Mouse (Mus musculus) forebrain, postnatal 0 days (tissue): ENCODE results near the gene St3gal3. TPM values are rescaled to one million over a fixed set of nuclear protein-coding genes. Genes with fewer than 3 reads are reported as not detected.

Experiments used
- ATAC-seq: fragments of 200-750 bp; cut with Nextera tagmentation; 2 replicates; pipeline ENCODE4 v1.8.0; 2017; ENCODE audit warnings: mild to moderate bottlenecking, moderate library complexity
- DNase-seq: peaks from one replicate; pipeline ENCODE4 v3.0.0-alpha.2; 2015
- H3K27ac ChIP-seq: fragments of 300-500 bp; sonication (generic); 2 replicates; pipeline ENCODE4 v1.5.1; 2014; ENCODE audit warnings: low read depth, mild to moderate bottlenecking, antibody characterized with exemption, low read length, moderate library complexity, mixed read lengths
- H3K27me3 ChIP-seq: fragments of 300-500 bp; sonication (generic); 2 replicates; pipeline ENCODE4 v1.6.1; 2014; ENCODE audit warnings: mild to moderate bottlenecking, low read length, mixed read lengths; ENCODE audit not compliant: insufficient read depth
- H3K36me3 ChIP-seq: fragments of 300-500 bp; sonication (generic); 2 replicates; pipeline ENCODE4 v1.6.1; 2014; ENCODE audit warnings: mild to moderate bottlenecking, moderate library complexity; ENCODE audit not compliant: insufficient read depth
- H3K4me1 ChIP-seq: fragments of 300-500 bp; sonication (generic); 2 replicates; pipeline ENCODE4 v1.6.1; 2014; ENCODE audit warnings: antibody characterized with exemption; ENCODE audit not compliant: insufficient read depth
- H3K4me2 ChIP-seq: fragments of 300-500 bp; sonication (generic); 2 replicates; pipeline ENCODE4 v1.6.1; 2014; ENCODE audit warnings: low read depth, mild to moderate bottlenecking, moderate library complexity
- H3K4me3 ChIP-seq: fragments of 300-500 bp; sonication (generic); 2 replicates; pipeline ENCODE4 v1.5.1; 2014; ENCODE audit warnings: low read depth, low read length, mixed read lengths
- H3K9ac ChIP-seq: fragments of 300-500 bp; sonication (generic); 2 replicates; pipeline ENCODE4 v1.6.1; 2014; ENCODE audit warnings: mild to moderate bottlenecking
- H3K9me3 ChIP-seq: fragments of 300-500 bp; sonication (generic); 2 replicates; pipeline ENCODE4 v1.6.1; 2016; ENCODE audit warnings: low read length
- CTCF ChIP-seq: sonication (generic); IDR thresholded peaks from 2 replicates; pipeline ENCODE4 v1.5.1; 2016; ENCODE audit warnings: antibody characterized with exemption, control low read depth, low read depth
- WGBS: fragments of 180-500 bp; shearing (Covaris S2); extraction: QIAGEN DNeasy Blood & Tissue Kit; methylation state at CpG from one replicate; pipeline ENCODE4 v1.1.7; 2014; 5-methylcytosine and 5-hydroxymethylcytosine counted together
- polyA plus RNA-seq: library from polyadenylated mRNA; unstranded; fragments of >200 nt; fragmentation: Nextera tagmentation; extraction: Ambion mirVana; gene quantifications from 2 replicates; pipeline ENCODE4 v1.2.1, GENCODE M21; 2015
- total RNA-seq: library from RNA; depleted of rRNA; stranded (reverse); fragments of >200 nt; gene quantifications from 2 replicates; pipeline ENCODE4 v1.2.3, GENCODE M21; 2014

Gene St3gal3
- total and polyA plus RNA-seq, 2 experiments from 2014 or later, result 11.2 to 36.1 TPM

DNA sequence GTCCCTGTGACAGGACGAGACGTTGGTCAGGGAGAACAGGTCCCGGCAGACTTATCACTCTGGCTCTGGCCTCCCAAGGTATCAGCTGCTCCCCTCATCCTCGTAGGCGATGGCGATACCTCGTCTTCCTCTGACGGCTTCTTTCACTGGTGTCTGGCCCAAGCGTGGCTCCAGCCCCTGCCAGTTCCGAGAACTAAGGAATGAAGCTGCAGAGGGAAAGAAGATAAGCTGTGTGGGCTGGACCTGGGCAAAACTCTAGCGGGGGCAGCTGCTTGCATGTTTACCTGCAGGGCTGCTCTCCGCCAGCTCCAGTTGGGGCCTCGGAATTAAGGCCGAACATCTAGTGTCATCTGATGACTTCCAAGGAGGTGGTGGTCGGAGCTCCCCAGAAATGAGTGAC, 245.2 kb downstream of the St3gal3 start:
- 91% methylated on average over 15 of the region's 15 CpGs for WGBS
- peaks cover 28% of the 10 kb centered on the region for H3K36me3 ChIP-seq
- DNase-seq (no peak), ATAC-seq (no peak)
- no peaks in the 10 kb centered on the region for H3K9me3 ChIP-seq
- no peak overlapping the region for H3K9ac ChIP-seq
- H3K4me1 ChIP-seq, result peaks cover 12% of the 10 kb centered on the region
- no peak overlapping the region for H3K4me3 ChIP-seq
- H3K27me3 ChIP-seq, result no peaks in the 10 kb centered on the region
- TF ChIP-seq CTCF, result no peak
- no peak overlapping the region for H3K4me2 ChIP-seq
- no peak overlapping the region for H3K27ac ChIP-seq

GRCm38 (mm10) chr4:117887920-117888319, 246.8 kb downstream of the St3gal3 start:
- H3K9me3 ChIP-seq, result no peaks in the 10 kb centered on the region
- 65% methylated on average over 2 of the region's 2 CpGs for WGBS
- H3K4me3 ChIP-seq, result peak overlapping the region; percentile 93
- H3K27ac ChIP-seq, result no peak overlapping the region
- peaks cover 26% of the 10 kb centered on the region for H3K36me3 ChIP-seq
- ATAC-seq (no peak), DNase-seq (no peak)
- H3K4me1 ChIP-seq, result peaks cover 16% of the 10 kb centered on the region
- no peaks in the 10 kb centered on the region for H3K27me3 ChIP-seq
- TF ChIP-seq CTCF, result no peak
- H3K9ac ChIP-seq, result no peak overlapping the region
- H3K4me2 ChIP-seq, result peak overlapping the region; percentile 90

- Histone ChIP-seq H3K4me2 (peak within 1 kb of the TSS; percentile 90), H3K27ac (peak within 1 kb of the TSS; percentile 72), H3K4me3 (peak within 1 kb of the TSS; percentile 93), H3K9ac (peak within 1 kb of the TSS; percentile 91), H3K9me3 (no peaks in the 10 kb centered on the region), H3K4me1 (peaks cover 19% of the 10 kb centered on the region), H3K27me3 (no peaks in the 10 kb centered on the region), H3K36me3 (peaks cover 26% of the 10 kb centered on the region)
- peak; percentile 89 for ATAC-seq
- under 1% methylated on average over 37 of the region's 37 CpGs for WGBS
- peak; percentile 94 for DNase-seq
- TF ChIP-seq CTCF, result no peak
These were observed 247.6 kb downstream of the St3gal3 start, which contains the start of gene Atp6v0b for GRCm38 (mm10) chr4:117887133-117887532. Gene Atp6v0b (minus strand): TSS chr4:117887333.

GRCm38 (mm10) chr4:117886644-117887043, 248.1 kb downstream of the St3gal3 start:
- H3K4me2 ChIP-seq, result peak overlapping the region; percentile 90
- H3K4me1 ChIP-seq, result peaks cover 22% of the 10 kb centered on the region
- WGBS, result 2% methylated on average over 24 of the region's 24 CpGs
- H3K36me3 ChIP-seq, result peaks cover 26% of the 10 kb centered on the region
- TF ChIP-seq CTCF, result no peak
- DNase-seq, result no peak
- H3K9ac ChIP-seq, result peak overlapping the region; percentile 91
- ATAC-seq, result no peak; the same call in 1 of the 2 replicates
- peak overlapping the region; percentile 93 for H3K4me3 ChIP-seq
- H3K27ac ChIP-seq, result peak overlapping the region; percentile 72; the same call in 1 of the 2 replicates
- no peaks in the 10 kb centered on the region for H3K9me3 ChIP-seq
- no peaks in the 10 kb centered on the region for H3K27me3 ChIP-seq

DNA sequence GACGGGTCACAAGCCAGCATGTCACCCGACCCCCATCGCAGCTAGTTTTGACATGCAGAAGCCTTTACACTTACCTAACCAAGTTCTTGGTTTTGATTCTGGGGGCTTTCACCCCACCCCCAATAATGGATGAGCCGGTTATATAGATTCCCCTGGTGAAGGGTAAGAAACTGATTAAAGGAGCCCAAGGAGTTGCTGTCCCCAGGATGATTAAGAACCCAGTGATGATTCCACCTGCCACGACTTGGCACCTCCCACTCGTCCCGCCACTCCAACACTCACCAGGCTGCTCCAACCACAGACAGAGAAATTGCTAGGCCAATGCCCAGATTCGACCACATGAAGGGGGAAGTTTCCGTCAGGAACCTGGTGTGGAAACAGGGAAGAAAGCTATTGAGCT, 248.7 kb downstream of the St3gal3 start:
- ATAC-seq (no peak), DNase-seq (no peak)
- H3K27me3 ChIP-seq, result no peaks in the 10 kb centered on the region
- no peak for TF ChIP-seq CTCF
- peak overlapping the region; percentile 93; the same call in 1 of the 2 replicates for H3K4me3 ChIP-seq
- whole genome bisulfite sequencing, result 78% methylated on average over 9 of the region's 9 CpGs
- H3K9me3 ChIP-seq, result no peaks in the 10 kb centered on the region
- H3K9ac ChIP-seq, result no peak overlapping the region
- peak overlapping the region; percentile 90 for H3K4me2 ChIP-seq
- H3K4me1 ChIP-seq, result peaks cover 16% of the 10 kb centered on the region
- peaks cover 26% of the 10 kb centered on the region for H3K36me3 ChIP-seq
- H3K27ac ChIP-seq, result no peak overlapping the region

DNA sequence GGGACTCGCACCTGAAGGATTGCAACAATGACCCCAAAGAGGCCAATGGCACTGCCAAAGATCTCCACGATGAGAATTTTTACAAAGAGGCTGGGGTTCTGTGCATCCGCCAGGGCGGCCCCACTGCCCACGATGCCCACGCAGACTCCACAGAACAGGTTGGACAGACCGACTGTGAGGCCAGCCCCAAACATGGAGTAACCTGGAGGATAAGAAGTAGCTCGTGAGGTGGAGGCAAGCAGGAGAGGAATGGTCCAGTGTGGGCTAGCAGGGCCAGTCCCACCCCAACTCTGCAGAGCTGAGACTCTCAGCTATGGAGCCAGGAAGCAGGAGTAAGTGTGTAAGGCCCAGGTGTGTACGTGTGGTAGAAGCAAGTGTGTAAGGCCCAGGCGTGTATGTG, 249.6 kb downstream of the St3gal3 start:
- H3K9ac ChIP-seq, result no peak overlapping the region
- H3K4me1 ChIP-seq, result peaks cover 16% of the 10 kb centered on the region

DNA sequence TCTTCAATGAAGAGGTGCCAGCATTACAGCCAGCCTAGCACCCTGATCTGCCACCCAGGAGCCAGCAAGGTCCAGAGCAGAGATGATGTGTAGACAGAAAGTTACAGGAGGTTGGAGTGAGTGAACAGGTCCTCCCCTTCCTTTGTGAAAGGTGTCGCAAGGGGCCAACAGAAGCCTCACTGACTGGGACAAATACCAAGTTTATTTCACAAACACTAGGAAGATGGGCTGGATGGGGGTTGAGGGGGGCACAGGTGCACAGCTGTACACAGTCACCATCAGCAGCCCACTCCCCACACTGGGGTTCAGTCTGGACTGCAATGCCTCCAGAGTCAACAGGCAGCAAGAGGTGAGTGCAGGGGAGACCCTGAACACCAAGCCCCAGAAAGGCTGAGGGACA, 250.6 kb downstream of the St3gal3 start:
- Histone ChIP-seq H3K36me3 (peaks cover 30% of the 10 kb centered on the region), H3K4me2 (peak overlapping the region; percentile 84), H3K27ac (no peak overlapping the region), H3K4me1 (peaks cover 16% of the 10 kb centered on the region), H3K27me3 (no peaks in the 10 kb centered on the region), H3K4me3 (peak overlapping the region; percentile 83; the same call in 1 of the 2 replicates), H3K9ac (0 out of 2 replicates have a peak overlapping the region, but pooled peaks have one; percentile 87), H3K9me3 (no peaks in the 10 kb centered on the region)
- DNase-seq (no peak), ATAC-seq (no peak)
- TF ChIP-seq CTCF, result no peak
- 82% methylated on average over 1 of the region's 1 CpGs for WGBS

More for the DNA sequence above, 249.6 kb downstream of the St3gal3 start:
- DNase-seq (no peak), ATAC-seq (no peak)
- no peak for TF ChIP-seq CTCF
- Histone ChIP-seq H3K27me3 (no peaks in the 10 kb centered on the region), H3K36me3 (peaks cover 31% of the 10 kb centered on the region), H3K4me2 (no peak overlapping the region), H3K27ac (no peak overlapping the region), H3K4me3 (no peak overlapping the region), H3K9me3 (no peaks in the 10 kb centered on the region)
- WGBS, result 94% methylated on average over 10 of the region's 10 CpGs
